Mouse (Mus musculus) C2C12 (cell line): ENCODE measurements around the gene Eef1akmt1.

Source experiments
- CTCF ChIP-seq: IDR thresholded peaks from one replicate; pipeline ENCODE4 v1.5.1; 2011; ENCODE audit not compliant: control insufficient read depth, insufficient read depth, insufficient read length
- FOSL1 ChIP-seq: IDR thresholded peaks from one replicate; pipeline ENCODE4 v1.8.0; 2011; ENCODE audit warnings: mild to moderate bottlenecking, low read length; ENCODE audit not compliant: poor library complexity, insufficient read depth, severe bottlenecking
- MAX ChIP-seq: IDR thresholded peaks from one replicate; pipeline ENCODE4 v1.6.1; 2011; ENCODE audit warnings: mild to moderate bottlenecking, control low read depth

DNA sequence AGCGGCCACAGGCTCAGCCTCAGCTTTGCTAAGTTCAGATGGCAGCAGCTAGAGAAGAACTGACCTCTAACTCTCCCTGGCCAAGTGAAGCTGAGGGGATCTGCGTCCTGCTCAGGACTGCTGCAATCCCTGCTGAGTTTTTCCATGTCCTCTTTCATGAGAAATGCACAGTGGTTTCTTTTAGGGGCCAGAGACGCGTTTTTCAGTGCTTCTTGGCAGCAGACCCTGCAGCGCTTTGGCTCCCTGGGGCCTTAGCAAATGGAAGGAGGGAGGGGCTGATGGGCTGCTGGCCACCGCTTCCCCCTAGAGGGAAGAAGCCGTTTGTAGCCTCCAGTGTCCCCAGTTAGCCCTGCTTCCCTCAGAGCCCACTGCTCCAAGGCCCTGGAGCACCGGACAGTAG is 36.5 kb downstream of the Eef1akmt1 start:
- no peak for TF ChIP-seq CTCF
- no peak for TF ChIP-seq FOSL1
- TF ChIP-seq MAX: no peak
